Mouse (Mus musculus): ENCODE measurements at regions not wholly inside any gene's neighbourhood (a gene's known extent, or its start where the extent isn't known, plus 50 kb on each side); places are given as distances from the start of the nearest gene placed in this dataset.
"Not testable (repeated sequence)": the region's sequence is repeated elsewhere in the genome, so short reads cannot be mapped to it uniquely, and the experiment has no call there.

- in situ Hi-C loops (cut with MboI, MseI), result loop anchor here (5.0 kb wide), 1 partner anchor 73 kb away; no protein-coding TSS in a partner anchor
Observed at GRCm38 (mm10) chrX:170809909-170810308, 137.5 kb downstream of the Asmt start.

- in situ Hi-C loops (cut with MboI, MseI), result no loop called here
Observed at GRCm38 (mm10) chrX:170815381-170815780, 142.9 kb downstream of the Asmt start.

- in situ Hi-C loops (cut with MboI, MseI), result not testable (repeated sequence)
Observed at GRCm38 (mm10) chrX:170841108-170841507, 168.7 kb downstream of the Asmt start.

GRCm38 (mm10) chrX:170841551-170841950 is 169.1 kb downstream of the Asmt start:
- in situ Hi-C loops (cut with MboI, MseI), result not testable (repeated sequence)

DNA sequence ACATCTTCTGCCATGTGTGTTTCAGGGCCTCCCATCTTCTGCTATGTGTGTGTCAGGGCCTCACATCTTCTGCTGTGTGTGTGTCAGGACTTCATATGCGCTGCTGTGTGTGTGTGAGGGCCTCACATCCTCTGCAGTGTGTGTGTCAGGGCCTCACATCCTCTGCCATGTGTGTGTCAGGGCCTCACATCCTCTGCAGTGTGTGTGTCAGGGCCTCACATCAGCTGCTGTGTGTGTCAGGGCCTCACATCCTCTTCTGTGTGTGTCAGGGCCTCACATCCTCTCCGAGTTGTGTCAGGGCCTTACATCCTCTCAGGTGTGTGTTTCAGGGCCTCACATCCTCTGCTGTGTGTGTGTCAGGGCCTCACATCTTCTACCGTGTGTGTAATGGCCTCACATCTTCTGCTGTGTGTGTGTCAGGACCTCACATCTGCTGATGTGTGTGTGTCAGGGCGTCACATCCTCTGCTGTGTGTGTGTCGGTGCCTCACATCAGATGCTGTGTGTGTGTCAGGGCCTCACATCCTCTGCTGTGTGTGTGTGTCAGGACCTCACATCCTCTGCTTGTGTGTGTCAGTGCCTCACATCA is 170.5 kb downstream of the Asmt start:
- in situ Hi-C loops (cut with MboI, MseI), result not testable (repeated sequence)

- in situ Hi-C loops (cut with MboI, MseI), result not testable (repeated sequence)
Observed at GRCm38 (mm10) chrX:170876616-170877015, 204.2 kb downstream of the Asmt start.

DNA sequence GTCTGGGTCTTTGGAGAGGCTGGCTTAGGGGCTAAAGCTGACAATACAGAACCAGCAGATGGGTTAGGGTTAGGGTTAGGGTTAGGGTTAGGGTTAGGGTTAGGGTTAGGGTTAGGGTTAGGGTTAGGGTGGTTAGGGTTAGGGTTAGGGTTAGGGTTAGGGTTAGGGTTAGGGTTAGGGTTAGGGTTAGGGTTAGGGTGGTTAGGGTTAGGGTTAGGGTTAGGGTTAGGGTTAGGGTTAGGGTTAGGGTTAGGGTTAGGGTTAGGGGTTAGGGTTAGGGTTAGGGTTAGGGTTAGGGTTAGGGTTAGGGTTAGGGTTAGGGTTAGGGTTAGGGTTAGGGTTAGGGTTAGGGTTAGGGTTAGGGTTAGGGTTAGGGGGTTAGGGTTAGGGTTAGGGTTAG is 208.4 kb downstream of the Asmt start:
- in situ Hi-C loops (cut with MboI, MseI), result not testable (repeated sequence)
